Mouse (Mus musculus) G1E (cell line): ENCODE data around the gene Urad. TPM values are rescaled to one million over a fixed set of nuclear protein-coding genes. Genes with fewer than 3 reads are reported as not detected.

Experiments
- ATAC-seq: 2 replicates; pipeline ENCODE4 v1.8.0; 2016; ENCODE audit warnings: mild to moderate bottlenecking; ENCODE audit not compliant: insufficient number of reproducible peaks, poor library complexity, low FRiP score, severe bottlenecking; ENCODE audit errors: extremely low read depth
- DNase-seq: peaks from one replicate; pipeline ENCODE4 v3.0.0; 2012; ENCODE audit warnings: low spot score
- H3K27me3 ChIP-seq: 2 replicates; pipeline ENCODE4 v1.6.1; 2012; ENCODE audit warnings: mild to moderate bottlenecking, low read length, inconsistent platforms; ENCODE audit not compliant: insufficient read depth
- H3K36me3 ChIP-seq: replicated peaks from 2 replicates; pipeline ENCODE3; 2012; ENCODE audit warnings: mild to moderate bottlenecking, inconsistent platforms
- H3K4me1 ChIP-seq: 2 replicates; pipeline ENCODE4 v1.6.1; 2012; ENCODE audit warnings: low read depth, low read length, inconsistent platforms, mixed read lengths; ENCODE audit not compliant: insufficient read depth
- H3K4me3 ChIP-seq: 2 replicates; pipeline ENCODE4 v1.5.1; 2012; ENCODE audit warnings: low read depth, mild to moderate bottlenecking, inconsistent platforms, low read length, moderate library complexity, mixed read lengths
- H3K9me3 ChIP-seq: replicated peaks from 2 replicates; pipeline ENCODE4 v1.6.1; 2012; ENCODE audit warnings: inconsistent platforms
- CTCF ChIP-seq: IDR thresholded peaks from 2 replicates; pipeline ENCODE4 v1.5.1; 2012; ENCODE audit warnings: low read depth, low read length, inconsistent platforms, mixed read lengths
- GATA1 ChIP-seq: IDR thresholded peaks from 2 replicates; pipeline ENCODE4 v1.6.1; 2012; ENCODE audit warnings: borderline replicate concordance, low read length, inconsistent platforms, mixed read lengths
- GATA2 ChIP-seq: IDR thresholded peaks from 2 replicates; pipeline ENCODE4 v1.6.1; 2012; ENCODE audit warnings: low read depth, low read length, inconsistent platforms, borderline replicate concordance
- POLR2AphosphoS5 ChIP-seq: IDR thresholded peaks from 2 replicates; pipeline ENCODE4 v1.6.1; 2012; ENCODE audit warnings: low read depth, low read length, inconsistent platforms; ENCODE audit not compliant: insufficient replicate concordance
- TAL1 ChIP-seq: conservative IDR thresholded peaks from 2 replicates; pipeline ENCODE4 v1.6.1; 2012; ENCODE audit warnings: low read depth, low read length, inconsistent platforms, mixed read lengths
- polyA plus RNA-seq: library from polyadenylated mRNA; stranded (reverse); fragments of >175 nt; gene quantifications from 2 replicates; pipeline ENCODE4 v1.2.3, GENCODE M21; 2012
- total RNA-seq, 2 experiments: library from RNA; stranded (forward) in 1 of 2; stranded (reverse) in 1 of 2; fragments of 200-1000 nt in 1 of 2; fragments of >200 nt in 1 of 2; fragmentation: Nextera tagmentation in 1 of 2; gene quantifications; 2 replicates each; pipeline ENCODE4 v1.2.3; 2014 to 2017

The Urad gene
- total and polyA plus RNA-seq, 3 experiments, result not detected

- ATAC-seq (no peak), DNase-seq (no peak)
- no peaks in the 10 kb centered on the region for H3K36me3 ChIP-seq
- TF ChIP-seq CTCF (no peak), TAL1 (no peak), GATA1 (no peak)
- H3K9me3 ChIP-seq, result no peaks in the 10 kb centered on the region
- H3K27me3 ChIP-seq, result peaks cover 39% of the 10 kb centered on the region
- no peaks in the 10 kb centered on the region for H3K4me1 ChIP-seq
- H3K4me3 ChIP-seq, result no peak overlapping the region
Observed at GRCm38 (mm10) chr5:147270673-147271655, 51.3 kb downstream of the Urad start.

- Histone ChIP-seq H3K9me3 (no peaks in the 10 kb centered on the region), H3K4me1 (no peaks in the 10 kb centered on the region), H3K27me3 (peaks cover 37% of the 10 kb centered on the region), H3K4me3 (no peak within 1 kb of the TSS), H3K36me3 (no peaks in the 10 kb centered on the region)
- ATAC-seq (no peak), DNase-seq (no peak)
- TF ChIP-seq GATA2 (no peak), POLR2AphosphoS5 (no peak), GATA1 (no peak), TAL1 (no peak), CTCF (no peak)
Observed at GRCm38 (mm10) chr5:147269926-147270672, 52.1 kb downstream of the Urad start, which contains the start of gene Pdx1. Gene Pdx1, plus strand, starts transcription at chr5:147269959.

GRCm38 (mm10) chr5:147269371-147269770 lies 52.9 kb downstream of the Urad start:
- no peak overlapping the region for H3K4me3 ChIP-seq
- no peak for DNase-seq
- peaks cover 32% of the 10 kb centered on the region for H3K27me3 ChIP-seq
- no peak for ATAC-seq
- no peaks in the 10 kb centered on the region for H3K4me1 ChIP-seq
- no peaks in the 10 kb centered on the region for H3K36me3 ChIP-seq
- H3K9me3 ChIP-seq, result no peaks in the 10 kb centered on the region
- TF ChIP-seq POLR2AphosphoS5, result no peak
- no peak for TF ChIP-seq GATA2
- TF ChIP-seq CTCF, result no peak
- TF ChIP-seq GATA1, result no peak
- no peak for TF ChIP-seq TAL1

GRCm38 (mm10) chr5:147268728-147269127 lies 53.5 kb downstream of the Urad start:
- DNase-seq (no peak), ATAC-seq (no peak)
- Histone ChIP-seq H3K27me3 (peaks cover 28% of the 10 kb centered on the region), H3K9me3 (no peaks in the 10 kb centered on the region), H3K4me1 (no peaks in the 10 kb centered on the region), H3K36me3 (no peaks in the 10 kb centered on the region), H3K4me3 (no peak overlapping the region)
- TF ChIP-seq GATA1, result no peak
- TF ChIP-seq CTCF, result no peak
- TF ChIP-seq GATA2, result no peak

- Histone ChIP-seq H3K27me3 (peaks cover 23% of the 10 kb centered on the region; the same call in 1 of the 2 replicates), H3K9me3 (no peaks in the 10 kb centered on the region), H3K36me3 (no peaks in the 10 kb centered on the region), H3K4me3 (no peak overlapping the region), H3K4me1 (no peaks in the 10 kb centered on the region)
- ATAC-seq, result no peak
- TF ChIP-seq TAL1 (no peak), POLR2AphosphoS5 (no peak), GATA2 (no peak), GATA1 (no peak), CTCF (no peak)
- DNase-seq, result no peak
Observed at GRCm38 (mm10) chr5:147267434-147267833, 54.8 kb downstream of the Urad start.

Other genes with a start within 250 kb of the Urad start
- 28.4 and 34.4 TPM in 2 replicates for gene Lnx2, start 245.9 kb downstream of the Urad start, total RNA-seq (2014; fragmentation: Nextera tagmentation)
- 13.1 TPM in 2 replicates for gene Lnx2, start 245.9 kb downstream of the Urad start, total RNA-seq (2017)
- gene Lnx2, start 245.9 kb downstream of the Urad start, polyA plus RNA-seq, result 15.9 and 18.8 TPM in 2 replicates
- gene Polr1d, start 245.4 kb downstream of the Urad start, total RNA-seq (2014; fragmentation: Nextera tagmentation), result 107 and 124 TPM in 2 replicates
- 186 and 188 TPM in 2 replicates for gene Polr1d, start 245.4 kb downstream of the Urad start, total RNA-seq (2017)
- 113 and 131 TPM in 2 replicates for gene Polr1d, start 245.4 kb downstream of the Urad start, polyA plus RNA-seq
- gene Gsx1, start 133.7 kb downstream of the Urad start, total RNA-seq (2014; fragmentation: Nextera tagmentation), result not detected in 2 replicates
- 0.12 TPM in 1 of 2 replicates, not detected in the other for gene Gsx1, start 133.7 kb downstream of the Urad start, total RNA-seq (2017)
- gene Gsx1, start 133.7 kb downstream of the Urad start, polyA plus RNA-seq, result not detected in 2 replicates
- not detected in 2 replicates for gene Pdx1, start 52.5 kb downstream of the Urad start, total RNA-seq (2014; fragmentation: Nextera tagmentation)
- gene Pdx1, start 52.5 kb downstream of the Urad start, total RNA-seq (2017), result 0.12 TPM in 1 of 2 replicates, not detected in the other
- gene Pdx1, start 52.5 kb downstream of the Urad start, polyA plus RNA-seq, result not detected in 2 replicates
- gene Cdx2, start 15.2 kb downstream of the Urad start, total RNA-seq (2014; fragmentation: Nextera tagmentation), result not detected in 2 replicates
- gene Cdx2, start 15.2 kb downstream of the Urad start, total RNA-seq (2017), result not detected in 2 replicates
- gene Cdx2, start 15.2 kb downstream of the Urad start, polyA plus RNA-seq, result not detected in 2 replicates
- not detected in 2 replicates for gene Flt3, start 78.0 kb upstream of the Urad start, total RNA-seq (2014; fragmentation: Nextera tagmentation)
- gene Flt3, start 78.0 kb upstream of the Urad start, total RNA-seq (2017), result 0.11 and 0.17 TPM in 2 replicates
- not detected in 2 replicates for gene Flt3, start 78.0 kb upstream of the Urad start, polyA plus RNA-seq
- 618 and 666 TPM in 2 replicates for gene Pan3, start 107.7 kb upstream of the Urad start, total RNA-seq (2014; fragmentation: Nextera tagmentation)
- gene Pan3, start 107.7 kb upstream of the Urad start, total RNA-seq (2017), result 179 and 200 TPM in 2 replicates
- 30.7 and 32.3 TPM in 2 replicates for gene Pan3, start 107.7 kb upstream of the Urad start, polyA plus RNA-seq